Mouse (Mus musculus): ENCODE data around the gene Fam217b. TPM values are rescaled to one million over a fixed set of nuclear protein-coding genes. Genes with fewer than 3 reads are reported as not detected.

Gene Fam217b
- polyA plus RNA-seq, 1 experiment from 2014 or later = 3.4 TPM

DNA sequence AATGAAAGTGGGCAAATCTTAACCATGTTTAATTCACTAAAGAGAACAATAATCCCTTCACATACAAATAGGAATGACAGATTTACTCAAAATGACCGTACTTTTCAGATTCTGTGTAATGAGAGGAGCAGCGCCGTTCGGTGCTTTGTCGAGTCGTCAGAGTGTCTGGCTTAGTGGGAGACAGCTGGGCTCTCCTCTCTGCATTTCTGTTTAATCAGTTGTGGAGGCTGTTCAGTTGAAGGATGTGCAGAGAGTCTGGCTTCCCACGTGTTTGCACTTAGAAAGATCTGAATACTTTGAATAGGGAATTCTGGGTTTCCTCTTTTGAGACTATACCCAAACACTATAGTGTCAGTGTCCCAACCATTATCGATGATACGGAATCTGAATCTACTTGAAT, 23.0 kb downstream of the Fam217b start:
- H3K27me3 ChIP-seq = no peaks in the 10 kb centered on the region
- no peak for TF ChIP-seq CTCF (IDR thresholded peaks at IDR 0.05)
- in situ Hi-C loops (cut with MboI; ENCODE audit: low pct_unique_long_range_greater_than_20kb) = no loop called here
- DNase-seq (ENCODE audit: low read depth, low spot score) (no peak), ATAC-seq (no peak)
- CTCF ChIA-PET = interaction anchor here (0.9 kb wide), 1 partner anchor 9 kb away, joined by 3 read pairs; no protein-coding TSS in a partner anchor
- POLR2A ChIA-PET = no interaction called here

DNA sequence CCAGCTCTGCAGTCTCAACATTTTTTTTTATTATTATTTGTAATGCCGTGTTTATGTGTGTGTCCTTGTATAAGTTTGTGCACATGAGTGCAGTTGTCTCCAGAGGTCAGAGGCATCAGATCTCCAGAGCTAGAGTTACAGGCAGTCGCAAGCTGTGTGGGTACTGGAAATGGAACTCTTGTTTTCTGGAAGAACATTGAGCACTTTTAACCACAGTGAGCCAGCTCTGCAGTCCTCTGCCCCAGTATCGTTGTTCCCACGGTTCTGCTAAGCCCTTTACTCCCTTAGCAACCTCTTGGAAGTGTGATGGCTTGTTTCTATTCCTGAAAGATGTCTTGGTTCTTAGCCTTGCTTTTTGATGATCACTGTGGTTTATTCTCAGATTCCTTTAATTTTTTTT, 35.1 kb downstream of the Fam217b start:
- no peak for TF ChIP-seq CTCF (IDR thresholded peaks at IDR 0.05)
- CTCF ChIA-PET = no interaction called here
- POLR2A ChIA-PET = no interaction called here

DNA sequence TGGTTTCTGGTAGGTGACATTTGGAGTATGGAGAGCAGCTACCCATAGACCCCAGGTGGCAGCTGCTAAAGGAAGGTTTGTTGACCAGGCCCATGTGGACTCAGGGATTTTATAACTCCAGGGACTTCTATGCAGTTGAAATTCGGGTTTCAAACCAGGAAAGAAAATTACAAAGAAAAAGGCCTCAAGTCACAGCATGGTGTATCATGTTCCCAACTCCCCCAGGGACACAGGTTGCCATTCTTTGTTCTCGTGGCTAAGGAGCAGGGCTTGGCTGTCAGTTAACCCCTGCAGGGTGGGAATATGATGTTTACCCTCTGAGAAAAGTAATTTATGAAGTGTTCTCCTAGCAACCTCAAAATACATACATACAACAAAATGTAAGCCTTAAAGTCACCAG, 35.9 kb downstream of the Fam217b start:
- no peak for DNase-seq (ENCODE audit: low read depth, low spot score)
- TF ChIP-seq CTCF (IDR thresholded peaks at IDR 0.05) = no peak
- CTCF ChIA-PET = no interaction called here
- no peak for ATAC-seq
- H3K27me3 ChIP-seq = no peaks in the 10 kb centered on the region
- POLR2A ChIA-PET = no interaction called here
- in situ Hi-C loops (cut with MboI; ENCODE audit: low pct_unique_long_range_greater_than_20kb) = no loop called here

More for the DNA sequence above, 35.1 kb downstream of the Fam217b start:
- no peaks in the 10 kb centered on the region for H3K27me3 ChIP-seq
- in situ Hi-C loops (cut with MboI; ENCODE audit: low pct_unique_long_range_greater_than_20kb) = no loop called here
- DNase-seq (ENCODE audit: low read depth, low spot score) (no peak), ATAC-seq (no peak)

DNA sequence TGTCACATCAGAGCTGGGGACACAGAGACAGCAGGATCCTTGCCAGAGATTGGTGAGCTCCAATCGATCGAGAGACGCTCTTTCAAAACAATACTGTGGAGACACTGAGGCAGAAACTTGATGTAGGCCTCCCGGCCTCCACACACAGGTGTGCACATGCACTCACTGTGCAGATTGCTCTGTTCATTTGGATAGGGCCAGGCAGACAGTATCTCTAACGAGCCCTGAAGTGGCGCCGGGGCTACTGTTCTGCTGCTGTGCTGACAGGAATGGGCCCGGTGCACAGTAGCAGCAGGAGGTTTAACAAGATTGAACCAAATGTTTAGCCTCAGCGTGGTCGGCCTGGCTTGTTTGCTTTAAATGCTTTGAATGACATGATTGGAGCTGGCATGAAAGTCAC, 36.6 kb downstream of the Fam217b start:
- no peak for TF ChIP-seq CTCF (IDR thresholded peaks at IDR 0.05)
- ChIA-PET POLR2A (no interaction called here), CTCF (no interaction called here)
- in situ Hi-C loops (cut with MboI; ENCODE audit: low pct_unique_long_range_greater_than_20kb) = no loop called here
- H3K27me3 ChIP-seq = no peaks in the 10 kb centered on the region
- DNase-seq (ENCODE audit: low read depth, low spot score) (no peak), ATAC-seq (no peak)

DNA sequence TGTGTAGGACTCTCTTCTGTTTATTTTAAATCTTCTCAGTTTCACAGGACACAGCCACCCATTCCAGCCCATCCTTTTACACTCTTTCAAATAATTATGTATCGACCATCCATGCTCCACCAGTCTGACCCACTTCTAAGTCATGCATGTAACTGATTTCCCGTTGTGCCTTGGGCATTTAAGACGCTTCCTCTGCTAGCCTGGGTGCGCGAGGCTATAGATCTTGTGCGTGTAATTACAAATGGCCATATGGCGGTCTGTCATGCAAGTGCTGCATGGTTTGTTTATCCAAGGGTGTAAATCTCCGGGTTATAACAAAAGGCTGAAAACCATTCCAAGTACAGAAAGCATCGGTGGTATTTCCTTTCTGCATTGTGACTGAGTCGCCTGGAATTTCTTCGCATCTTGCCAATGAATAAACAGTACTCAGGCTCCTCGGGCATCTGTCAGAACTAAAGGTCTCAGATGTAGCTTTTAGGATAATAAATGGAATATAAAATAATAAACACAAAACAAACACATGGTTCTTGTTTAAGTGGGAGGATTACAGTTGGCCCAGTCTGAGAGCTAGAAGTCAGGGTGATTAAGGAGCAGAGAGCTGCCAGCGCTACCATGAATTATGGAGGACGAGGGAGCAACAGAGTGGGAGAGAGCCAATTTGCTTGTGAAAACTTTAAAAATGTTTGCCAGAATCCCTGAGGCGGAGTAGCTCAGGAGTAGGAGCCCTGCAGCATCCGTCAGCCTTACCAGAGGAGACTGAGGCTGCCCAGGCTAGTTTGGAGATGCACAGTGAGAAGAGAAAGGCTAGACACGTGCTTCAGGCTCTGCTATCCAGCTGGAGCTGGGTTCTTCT, 40.6 kb downstream of the Fam217b start:
- ATAC-seq (no peak), DNase-seq (ENCODE audit: low read depth, low spot score) (no peak)
- no peak for TF ChIP-seq CTCF (IDR thresholded peaks at IDR 0.05)
- CTCF ChIA-PET = no interaction called here
- in situ Hi-C loops (cut with MboI; ENCODE audit: low pct_unique_long_range_greater_than_20kb) = no loop called here
- H3K27me3 ChIP-seq = no peaks in the 10 kb centered on the region
- POLR2A ChIA-PET = no interaction called here

DNA sequence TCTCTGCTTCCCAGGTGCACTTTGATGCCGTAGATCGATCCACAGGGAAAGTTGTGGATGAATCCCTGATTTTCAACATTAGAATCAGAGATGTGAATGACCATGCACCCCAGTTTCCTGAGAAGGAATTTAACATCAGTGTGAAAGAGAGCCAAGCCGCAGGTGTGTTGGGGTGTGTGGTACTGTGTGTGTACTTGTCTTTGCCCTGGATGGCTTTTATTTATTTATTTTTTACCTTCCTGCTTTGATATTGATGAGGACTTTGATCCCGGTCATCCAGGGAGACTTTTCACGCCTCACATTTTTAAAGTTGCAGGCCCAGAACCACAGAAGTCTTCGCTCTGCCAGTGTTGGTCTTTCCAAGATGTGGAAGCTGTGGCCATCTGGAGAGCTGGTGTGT, 43.1 kb downstream of the Fam217b start:
- CTCF ChIA-PET = no interaction called here
- ATAC-seq = no peak
- no peaks in the 10 kb centered on the region for H3K27me3 ChIP-seq
- in situ Hi-C loops (cut with MboI; ENCODE audit: low pct_unique_long_range_greater_than_20kb) = no loop called here
- no peak for DNase-seq (ENCODE audit: low read depth, low spot score)
- POLR2A ChIA-PET = no interaction called here
- no peak for TF ChIP-seq CTCF (IDR thresholded peaks at IDR 0.05)

DNA sequence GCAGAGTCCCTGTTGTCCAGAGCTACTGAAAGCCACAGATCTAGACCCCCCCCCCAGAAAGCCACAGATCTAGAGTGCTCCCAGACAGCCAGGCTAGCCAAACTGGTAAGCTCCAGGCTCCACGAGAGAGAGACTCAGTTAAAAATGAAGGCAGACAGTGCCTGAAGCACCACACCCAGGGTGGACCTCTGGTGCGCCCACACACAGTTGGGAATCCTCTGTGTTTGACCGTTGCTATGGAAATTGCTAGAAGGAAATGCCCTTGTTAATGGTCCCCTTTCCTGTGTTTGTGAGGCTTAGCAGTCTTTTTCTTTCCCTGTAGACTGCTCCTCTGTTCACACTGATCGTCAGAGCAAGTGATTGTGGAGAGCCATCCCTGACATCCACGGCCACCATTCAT, 46.0 kb downstream of the Fam217b start:
- ATAC-seq (no peak), DNase-seq (ENCODE audit: low read depth, low spot score) (no peak)
- ChIA-PET POLR2A (no interaction called here), CTCF (no interaction called here)
- in situ Hi-C loops (cut with MboI; ENCODE audit: low pct_unique_long_range_greater_than_20kb) = no loop called here
- no peaks in the 10 kb centered on the region for H3K27me3 ChIP-seq
- no peak for TF ChIP-seq CTCF (IDR thresholded peaks at IDR 0.05)

DNA sequence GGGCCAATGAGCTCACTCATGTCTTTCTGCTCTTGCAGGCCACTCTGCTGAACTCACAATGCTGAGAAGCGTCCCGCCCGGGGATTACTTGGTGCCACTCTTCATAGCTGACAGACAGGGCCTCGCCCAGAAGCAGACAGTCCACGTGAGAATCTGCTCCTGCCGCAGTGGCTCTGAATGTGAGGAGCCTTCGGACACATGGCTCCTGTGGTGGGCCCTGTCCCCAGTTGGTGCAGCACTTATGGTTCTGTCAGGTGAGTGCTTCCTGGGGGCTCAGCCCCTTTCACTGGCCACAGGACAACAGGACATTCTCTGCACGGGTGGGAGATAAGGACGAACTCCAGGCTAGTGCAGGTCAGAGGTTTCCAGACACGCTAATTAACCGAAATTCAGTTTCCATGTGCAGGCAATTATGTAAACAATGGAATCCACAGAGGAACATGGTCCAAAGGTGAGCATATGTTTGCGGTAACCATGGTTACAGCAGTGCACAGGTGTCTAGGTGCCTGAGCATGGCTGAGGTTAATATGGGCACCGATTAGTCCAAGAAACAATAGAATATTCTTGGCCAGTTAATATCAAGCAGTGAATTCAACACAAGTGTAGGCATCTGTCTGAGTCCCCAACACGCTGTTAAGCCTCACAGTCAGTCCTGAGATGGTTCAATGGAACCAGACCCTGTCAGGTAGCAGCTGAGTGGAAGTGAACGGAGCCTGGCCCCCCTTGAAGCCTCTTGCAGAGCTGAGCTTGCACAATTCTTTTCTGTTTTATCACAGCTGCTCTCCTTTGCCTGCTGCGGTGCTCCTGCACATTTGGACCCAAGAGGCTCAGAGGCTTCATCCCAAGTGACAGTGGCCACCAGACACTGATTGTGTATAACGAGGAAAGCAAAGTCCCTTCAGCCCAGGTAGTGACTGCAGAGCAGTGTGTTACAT, 57.5 kb downstream of the Fam217b start:
- no peak for ATAC-seq
- POLR2A ChIA-PET = no interaction called here
- H3K27me3 ChIP-seq = no peaks in the 10 kb centered on the region
- no peak for DNase-seq (ENCODE audit: low read depth, low spot score)
- in situ Hi-C loops (cut with MboI; ENCODE audit: low pct_unique_long_range_greater_than_20kb) = no loop called here
- TF ChIP-seq CTCF (IDR thresholded peaks at IDR 0.05) = no peak
- CTCF ChIA-PET = no interaction called here

DNA sequence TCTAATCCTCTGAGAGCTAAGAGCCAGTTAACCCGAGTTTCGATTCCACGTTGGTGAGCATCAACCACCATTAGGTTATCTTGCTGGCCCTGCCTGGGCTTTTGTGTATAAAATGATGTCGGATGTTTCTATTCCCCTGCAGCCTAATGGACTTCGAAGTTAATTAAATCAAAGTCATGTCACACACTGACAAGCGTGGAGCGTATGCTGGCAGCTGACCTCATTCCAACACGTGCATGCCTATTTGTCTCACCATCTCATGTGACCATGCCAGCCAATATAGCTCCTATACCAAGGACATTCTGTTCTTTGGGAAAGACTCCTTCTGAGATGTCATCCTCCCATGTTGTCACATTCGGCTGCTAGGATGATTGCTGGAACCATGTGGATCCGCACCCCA, 59.6 kb downstream of the Fam217b start:
- ChIA-PET CTCF (no interaction called here), POLR2A (no interaction called here)
- ATAC-seq = no peak
- DNase-seq (ENCODE audit: low read depth, low spot score) = no peak
- TF ChIP-seq CTCF (IDR thresholded peaks at IDR 0.05) = no peak
- no peaks in the 10 kb centered on the region for H3K27me3 ChIP-seq
- in situ Hi-C loops (cut with MboI; ENCODE audit: low pct_unique_long_range_greater_than_20kb) = no loop called here

Other genes with a start within 250 kb of the Fam217b start
- gene Sycp2, start 6.8 kb upstream of the Fam217b start, polyA plus RNA-seq (2021) = 0.04 TPM
- 1.4 TPM for gene Ppp1r3d, start 52 bp upstream of the Fam217b start, polyA plus RNA-seq (2021)
- gene Cdh26, start 16.0 kb downstream of the Fam217b start, polyA plus RNA-seq (2021) = not detected